Mouse (Mus musculus) naive thymus-derived CD4-positive, alpha-beta T cell, adult 5 months (primary cell): Measurements from ENCODE around the gene Sez6l2. TPM values are rescaled to one million over a fixed set of nuclear protein-coding genes. Genes with fewer than 3 reads are reported as not detected.

ENCODE experiments used
- polyA plus RNA-seq: library from polyadenylated mRNA; unstranded; fragments of 100-300 nt; shearing (Covaris generic); gene quantifications from one replicate; pipeline ENCODE4 v1.2.1, GENCODE M21; 2017

Sez6l2 gene
- polyA plus RNA-seq, result 0.36 TPM

GRCm38 (mm10) chr7:126949793-126950646 is at the start of gene Sez6l2:
Gene Sez6l2, plus strand, starts transcription at chr7:126950563.

DNA sequence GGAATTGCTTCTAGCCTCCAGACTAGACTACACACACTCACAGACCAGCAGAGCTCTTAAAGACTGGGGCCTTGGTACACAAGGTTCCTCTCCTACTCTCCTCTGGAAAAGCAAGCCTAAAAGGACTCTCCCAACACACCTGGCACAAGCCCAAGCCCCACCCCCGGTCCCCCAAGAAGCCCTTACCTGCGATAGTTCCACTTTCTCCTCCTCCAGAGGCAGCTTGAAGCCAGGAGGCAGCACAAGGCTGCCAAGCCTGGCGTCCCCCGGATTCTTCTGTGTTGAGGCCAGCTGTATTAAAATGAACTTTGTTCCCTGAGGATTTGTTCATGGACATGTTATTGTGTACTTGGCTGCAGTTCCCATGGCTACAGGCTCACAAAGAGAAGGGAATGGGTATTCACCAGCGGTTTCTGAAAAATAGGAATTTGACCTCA is 27.7 kb upstream of the Sez6l2 start, which contains the start of gene Tmem219:
Gene Tmem219 (minus strand): TSS at position 294 of the 437 bp plus-strand sequence.

GRCm38 (mm10) chr7:126928384-126929037 is 21.9 kb upstream of the Sez6l2 start, which contains the start of gene Kctd13:
Gene Kctd13, plus strand, starts transcription at chr7:126928879.

GRCm38 (mm10) chr7:126949403-126949792 is 965 bp upstream of the Sez6l2 start, which contains the start of gene Asphd1:
Gene Asphd1, minus strand, starts transcription at chr7:126949582.

DNA sequence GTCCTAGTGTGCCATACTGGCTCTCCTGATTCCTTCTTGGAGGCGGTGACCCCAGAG is 25.4 kb downstream of the Sez6l2 start, which contains the start of gene Cdipt:
Gene Cdipt (plus strand): TSS at position 22 of the 57 bp plus-strand sequence.

GRCm38 (mm10) chr7:126975950-126976866 is 25.8 kb downstream of the Sez6l2 start, which contains the start of gene Cdiptos:
Gene Cdiptos, minus strand, starts transcription at chr7:126976098.

GRCm38 (mm10) chr7:127014320-127014719 is 64.0 kb downstream of the Sez6l2 start, which contains the start of gene Mvp:
Gene Mvp, minus strand, starts transcription at chr7:127014621.

DNA sequence TGATC is 65.9 kb downstream of the Sez6l2 start, which contains the start of gene Pagr1b:
Gene Pagr1b (minus strand): TSS at position 4 of the 5 bp plus-strand sequence.

DNA sequence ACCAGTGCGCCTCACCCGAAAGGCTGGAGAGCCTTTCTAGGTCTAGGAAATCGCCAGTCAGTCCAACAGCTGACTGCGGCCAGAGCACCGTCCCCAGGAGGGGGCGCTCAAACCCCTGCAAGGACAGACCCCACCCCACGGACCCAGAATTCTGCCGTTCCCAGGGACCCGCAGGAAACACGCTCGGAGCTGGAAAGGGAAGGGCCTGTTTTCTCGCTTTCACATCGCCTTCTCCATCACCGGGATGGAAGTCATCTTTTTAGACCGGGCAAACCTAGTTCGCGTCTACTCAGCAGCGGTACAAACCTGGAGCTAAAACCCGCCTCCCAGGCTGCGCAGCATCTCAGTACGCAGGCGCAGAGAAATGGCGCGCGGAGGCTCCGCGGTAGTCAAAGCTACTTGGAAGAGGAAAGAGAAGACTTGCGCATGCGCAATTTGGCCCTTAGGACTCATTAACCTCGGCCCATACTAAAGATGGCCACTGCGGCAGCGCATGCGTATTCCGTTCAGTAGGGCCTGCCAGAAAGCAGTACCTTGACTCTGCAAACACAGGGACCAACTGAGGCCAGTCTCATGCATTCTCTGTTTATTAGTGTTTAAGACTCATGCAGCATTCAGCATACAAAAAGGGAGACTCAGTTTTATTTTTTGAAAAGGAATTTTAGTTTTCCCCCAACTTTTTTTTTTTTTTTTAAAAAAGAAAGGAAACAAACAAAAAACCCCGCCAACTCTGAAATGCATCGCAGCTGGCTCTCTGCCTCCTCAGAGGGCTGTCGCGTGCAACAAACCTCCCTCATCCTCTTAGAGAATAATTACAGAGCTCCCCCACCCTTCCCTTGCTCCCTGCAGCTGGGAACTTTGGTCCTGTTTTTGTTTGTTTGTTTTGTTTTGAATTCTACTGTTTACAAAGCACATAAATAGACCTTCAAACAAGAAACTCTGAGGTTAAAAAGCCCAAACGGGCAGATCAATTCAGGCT is 66.9 kb downstream of the Sez6l2 start, which contains the start of gene Pagr1a:
Gene Pagr1a (minus strand): TSS at position 382 of the 979 bp plus-strand sequence.

Other genes starting within 250 kb of the Sez6l2 start
- gene Coro1a, start 242.8 kb upstream of the Sez6l2 start, polyA plus RNA-seq, result 2,123 TPM
- gene Mapk3, start 191.0 kb upstream of the Sez6l2 start, polyA plus RNA-seq, result 20.2 TPM
- 0.81 TPM for gene Gdpd3, start 184.2 kb upstream of the Sez6l2 start, polyA plus RNA-seq
- gene Ypel3, start 173.6 kb upstream of the Sez6l2 start, polyA plus RNA-seq, result 416 TPM
- gene Tbx6, start 169.1 kb upstream of the Sez6l2 start, polyA plus RNA-seq, result 5.2 TPM
- 341 TPM for gene Ppp4c, start 158.1 kb upstream of the Sez6l2 start, polyA plus RNA-seq
- gene Fam57b, start 152.9 kb upstream of the Sez6l2 start, polyA plus RNA-seq, result not detected
- gene 4930451I11Rik, start 118.9 kb upstream of the Sez6l2 start, polyA plus RNA-seq, result not detected
- gene Doc2a, start 103.1 kb upstream of the Sez6l2 start, polyA plus RNA-seq, result not detected
- 10.0 TPM for gene Hirip3, start 88.6 kb upstream of the Sez6l2 start, polyA plus RNA-seq
- 49.0 TPM for gene Ino80e, start 88.2 kb upstream of the Sez6l2 start, polyA plus RNA-seq
- 44.2 TPM for gene Taok2, start 65.9 kb upstream of the Sez6l2 start, polyA plus RNA-seq
- gene Tmem219, start 27.6 kb upstream of the Sez6l2 start, polyA plus RNA-seq, result 32.2 TPM
- 37.5 TPM for gene Kctd13, start 21.7 kb upstream of the Sez6l2 start, polyA plus RNA-seq
- not detected for gene Asphd1, start 981 bp upstream of the Sez6l2 start, polyA plus RNA-seq
- gene Cdipt, start 25.4 kb downstream of the Sez6l2 start, polyA plus RNA-seq, result 143 TPM
- 0.70 TPM for gene Cdiptos, start 25.5 kb downstream of the Sez6l2 start, polyA plus RNA-seq
- 34.6 TPM for gene Mvp, start 64.1 kb downstream of the Sez6l2 start, polyA plus RNA-seq
- gene Pagr1b, start 65.9 kb downstream of the Sez6l2 start, polyA plus RNA-seq, result 2.0 TPM
- 34.0 TPM for gene Pagr1a, start 66.8 kb downstream of the Sez6l2 start, polyA plus RNA-seq
- 30.6 TPM for gene Gm42742, start 70.5 kb downstream of the Sez6l2 start, polyA plus RNA-seq
- 2.7 TPM for gene Prrt2, start 70.6 kb downstream of the Sez6l2 start, polyA plus RNA-seq
- gene Maz, start 76.5 kb downstream of the Sez6l2 start, polyA plus RNA-seq, result 76.6 TPM
- gene Kif22, start 91.9 kb downstream of the Sez6l2 start, polyA plus RNA-seq, result 4.4 TPM
- not detected for gene Zg16, start 136.8 kb downstream of the Sez6l2 start, polyA plus RNA-seq
- 117 TPM for gene AI467606, start 140.8 kb downstream of the Sez6l2 start, polyA plus RNA-seq
- gene Qprt, start 171.7 kb downstream of the Sez6l2 start, polyA plus RNA-seq, result 9.7 TPM
- gene Spn, start 187.3 kb downstream of the Sez6l2 start, polyA plus RNA-seq, result 42.1 TPM
- 47.5 TPM for gene Cd2bp2, start 245.5 kb downstream of the Sez6l2 start, polyA plus RNA-seq